Mouse (Mus musculus) layer of hippocampus, postnatal 14 days (tissue): ENCODE results near the gene Lrrc3c. TPM values are rescaled to one million over a fixed set of nuclear protein-coding genes. Genes with fewer than 3 reads are reported as not detected.
A peak's percentile ranks its signal among the peaks of the same experiment; 100 is the strongest.

ENCODE experiments used
- DNase-seq, 2 experiments: peaks; one replicate each; pipeline ENCODE4 v3.0.0; 2021 to 2022; ENCODE audit warnings: low spot score in 2 of 2, mixed read lengths in 1 of 2
- long read RNA-seq, 2 experiments: library from polyadenylated mRNA; stranded (forward); transcript quantifications; one replicate each; pipeline ENCODE4 v2.0.0; 2021
- total RNA-seq, 2 experiments: library from RNA; stranded (reverse); gene quantifications; 2 replicates each; pipeline ENCODE4 v1.2.3; 2021

The Lrrc3c gene
- total RNA-seq = not detected
- long read RNA-seq, experiment 1 = 0 reads
- long read RNA-seq, experiment 2 = 0 reads

DNA sequence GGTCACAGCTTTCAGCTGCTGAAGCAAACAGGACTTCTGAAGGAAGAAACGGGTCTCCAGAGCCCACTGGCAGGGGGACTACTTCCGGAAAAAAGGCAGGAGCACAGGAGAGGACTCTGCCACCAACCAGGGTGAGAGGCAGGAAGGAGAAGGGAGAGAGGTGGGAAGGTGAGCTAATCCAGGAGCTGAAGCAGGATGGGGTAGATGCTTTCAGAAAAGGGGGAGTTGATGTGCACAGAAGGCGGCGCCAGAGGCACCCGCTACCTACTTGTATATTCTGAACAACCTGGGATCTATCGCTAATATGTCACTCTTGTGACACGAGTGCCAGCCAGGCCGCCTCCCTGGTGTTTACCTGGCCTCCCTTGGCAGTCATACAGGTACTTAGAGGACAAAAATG, at the start of gene Lrrc3c:
Gene Lrrc3c, plus strand, starts transcription at position 301 of the 400 bp plus-strand sequence.
- DNase-seq = no peak

DNA sequence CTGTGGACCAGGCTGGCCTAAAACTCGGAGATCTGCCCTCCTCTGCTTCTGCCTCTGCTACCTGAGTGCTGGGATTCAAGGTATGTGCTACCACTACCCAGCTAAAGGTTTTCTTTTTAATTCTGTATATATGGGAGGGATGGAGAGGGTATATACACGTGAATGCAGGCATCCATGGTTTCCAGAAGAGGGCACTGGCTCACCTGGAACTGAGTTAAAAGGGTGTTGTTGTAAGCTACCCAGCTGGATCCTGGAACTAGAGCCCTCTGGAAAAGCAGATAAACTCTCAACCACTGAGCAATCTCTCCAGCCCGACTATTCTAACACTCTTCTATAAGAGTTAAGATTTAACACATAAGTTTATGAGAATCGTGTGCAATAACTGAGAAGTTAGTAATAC, 48.7 kb upstream of the Lrrc3c start:
- DNase-seq = no peak

DNA sequence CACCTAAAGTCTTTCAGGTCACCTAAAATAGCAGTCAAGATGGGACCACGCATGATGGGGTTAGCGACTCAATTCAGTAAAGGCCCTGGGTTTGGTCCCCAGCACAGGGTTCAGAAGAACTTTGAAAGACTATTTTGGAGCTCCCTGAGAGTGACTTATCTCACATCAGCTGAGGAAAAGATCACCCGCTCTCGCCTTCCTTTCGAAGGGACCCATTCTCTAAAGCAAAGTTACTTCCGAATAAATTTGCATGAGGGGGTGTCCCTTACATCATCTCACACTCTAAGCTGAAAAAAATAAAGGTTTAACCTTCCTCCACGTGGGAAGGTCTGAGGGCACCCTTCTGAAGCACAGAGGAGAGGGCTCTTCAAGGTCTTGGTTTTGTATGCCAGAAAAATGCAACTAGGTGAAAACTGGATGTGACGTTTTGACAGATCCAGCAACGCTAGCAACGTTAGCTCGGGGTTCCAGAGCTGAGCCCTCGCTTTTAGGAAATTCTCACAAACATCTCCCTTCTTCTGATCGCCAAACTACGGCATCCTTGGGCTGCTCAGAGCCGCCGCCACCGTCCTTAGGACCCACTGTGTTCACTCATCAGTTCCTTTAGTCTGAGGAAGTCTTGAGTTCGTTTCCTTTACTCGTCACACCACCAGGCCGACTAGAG, 47.6 kb upstream of the Lrrc3c start:
- peak in 1 of 2 experiments; percentile 5 for DNase-seq

DNA sequence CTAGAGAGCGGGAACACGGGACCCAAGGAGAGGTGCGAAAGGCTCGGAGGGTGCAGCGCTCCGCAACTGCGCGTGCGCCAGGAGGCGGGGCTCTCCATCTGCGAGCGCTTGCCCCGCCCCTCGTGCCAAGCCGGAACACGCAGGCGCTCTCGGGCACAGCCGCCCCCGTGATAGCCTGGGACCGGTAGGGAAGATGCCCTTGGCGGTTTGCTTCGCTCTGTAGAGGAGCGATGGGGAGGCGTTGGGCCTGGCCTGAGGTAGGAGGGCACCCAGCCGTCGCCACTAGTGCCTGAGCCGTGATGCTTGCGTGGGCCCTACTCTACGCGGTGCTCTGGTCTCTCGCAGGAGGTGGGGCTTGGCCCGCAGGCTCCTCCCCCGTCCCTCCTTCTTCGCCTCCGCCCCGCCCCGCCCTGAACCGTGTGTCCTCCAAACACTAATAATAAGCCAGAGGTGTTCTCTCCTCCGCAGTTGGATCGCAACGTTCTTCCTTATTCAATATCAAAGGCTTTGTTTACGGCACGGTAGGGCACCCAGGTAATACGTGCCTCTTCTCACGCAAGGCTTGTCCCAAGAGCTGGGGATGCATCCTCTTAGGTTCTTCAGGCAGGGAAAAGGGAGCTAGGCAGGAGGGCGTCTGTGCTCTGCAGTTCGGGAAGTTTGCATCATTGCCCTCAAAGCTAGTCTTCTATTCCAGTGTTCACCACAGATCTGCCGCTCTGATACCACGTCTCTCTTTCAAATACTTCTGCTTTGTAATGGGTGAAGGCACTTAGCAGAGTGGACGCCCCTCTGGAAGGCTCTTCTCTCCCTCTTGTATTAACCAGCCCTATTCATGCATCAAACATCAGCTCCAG, 46.9 kb upstream of the Lrrc3c start, which contains the start of gene Zpbp2:
Gene Zpbp2, plus strand, starts transcription at position 123 of the 854 bp plus-strand sequence.
- peak; percentile 89 to 91 for DNase-seq

DNA sequence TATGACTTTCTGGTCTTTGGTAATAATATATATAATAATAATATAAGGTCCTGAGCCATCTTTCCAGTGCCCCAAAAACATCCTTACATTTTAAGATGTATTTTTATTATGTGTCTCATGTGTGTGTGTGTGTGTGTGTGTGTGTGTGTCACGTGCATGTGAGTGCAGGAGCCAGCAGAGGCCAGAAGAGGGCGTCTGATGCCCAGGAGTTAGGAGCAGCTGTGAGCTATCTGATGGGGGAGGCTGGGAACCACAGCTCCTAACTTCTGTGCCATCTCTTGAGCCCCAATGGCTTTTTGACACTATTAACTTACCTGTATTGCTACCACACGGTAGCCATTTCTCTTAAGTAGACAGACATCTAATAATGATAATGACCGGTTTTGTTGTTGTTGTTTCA, 44.1 kb upstream of the Lrrc3c start:
- DNase-seq = no peak

DNA sequence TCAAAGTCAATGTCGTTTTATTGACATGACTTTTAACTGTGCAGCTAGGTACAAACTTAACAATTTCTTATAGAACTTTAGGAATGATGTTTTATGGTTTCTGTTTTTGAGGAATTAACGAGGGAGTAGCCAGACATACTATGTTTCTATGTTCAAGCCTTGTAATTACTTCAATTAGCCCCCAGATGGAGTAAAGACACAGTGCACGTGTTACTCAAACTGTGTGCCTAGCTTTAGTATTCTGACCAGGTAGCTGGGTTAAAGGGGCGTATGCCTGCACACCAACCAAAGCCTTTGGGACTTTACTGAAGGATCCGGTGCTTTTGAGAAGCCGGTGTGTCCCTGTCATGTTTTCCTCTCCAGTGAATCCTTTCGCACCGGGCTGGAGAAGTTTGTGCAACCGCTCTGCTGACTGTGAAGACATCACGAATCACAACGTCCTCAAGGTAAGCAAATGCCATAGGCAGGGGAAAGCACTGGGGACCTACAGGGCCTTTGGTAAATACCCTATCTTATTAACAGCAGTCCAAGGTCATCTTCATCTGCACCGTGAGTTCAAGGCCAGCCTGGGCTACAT, 42.9 kb upstream of the Lrrc3c start:
- DNase-seq = no peak

DNA sequence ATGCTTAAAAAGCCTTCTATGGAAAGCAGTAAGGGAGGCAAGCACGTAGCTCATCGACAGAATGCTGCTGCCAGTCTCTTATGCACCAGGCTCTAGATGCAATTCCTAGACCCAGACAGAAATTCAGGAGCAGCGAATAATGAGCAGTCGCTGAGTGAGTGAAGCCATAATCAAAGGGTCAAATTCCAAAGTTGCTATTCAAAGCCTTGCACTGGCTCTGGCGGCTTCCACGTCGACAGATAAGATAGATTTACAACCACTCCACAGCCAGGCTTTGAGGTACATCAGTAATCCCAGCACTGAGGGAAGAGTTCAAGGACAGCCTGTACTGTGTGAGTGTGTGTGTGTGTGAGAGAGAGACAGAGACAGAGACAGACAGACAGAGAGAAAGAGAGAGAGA, 37.1 kb upstream of the Lrrc3c start:
- no peak for DNase-seq

DNA sequence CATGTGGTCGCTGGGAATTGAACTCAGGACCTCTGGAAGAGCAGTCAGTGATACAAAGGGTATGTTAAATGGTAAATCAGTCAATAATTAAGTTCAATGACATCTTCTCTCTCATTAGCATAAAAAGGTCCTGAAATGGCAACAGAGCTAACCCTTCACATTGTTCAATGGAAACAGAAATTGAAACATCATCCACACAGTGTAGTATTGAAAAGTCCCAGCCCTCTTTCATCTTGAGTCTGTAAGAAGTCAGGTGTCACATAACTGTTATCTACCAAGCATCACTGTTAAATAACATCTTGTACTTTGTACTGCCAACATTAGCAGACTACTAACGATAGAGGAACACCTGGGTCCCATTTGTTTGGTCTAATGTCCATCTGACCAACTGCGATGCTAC, 35.1 kb upstream of the Lrrc3c start:
- no peak for DNase-seq

DNA sequence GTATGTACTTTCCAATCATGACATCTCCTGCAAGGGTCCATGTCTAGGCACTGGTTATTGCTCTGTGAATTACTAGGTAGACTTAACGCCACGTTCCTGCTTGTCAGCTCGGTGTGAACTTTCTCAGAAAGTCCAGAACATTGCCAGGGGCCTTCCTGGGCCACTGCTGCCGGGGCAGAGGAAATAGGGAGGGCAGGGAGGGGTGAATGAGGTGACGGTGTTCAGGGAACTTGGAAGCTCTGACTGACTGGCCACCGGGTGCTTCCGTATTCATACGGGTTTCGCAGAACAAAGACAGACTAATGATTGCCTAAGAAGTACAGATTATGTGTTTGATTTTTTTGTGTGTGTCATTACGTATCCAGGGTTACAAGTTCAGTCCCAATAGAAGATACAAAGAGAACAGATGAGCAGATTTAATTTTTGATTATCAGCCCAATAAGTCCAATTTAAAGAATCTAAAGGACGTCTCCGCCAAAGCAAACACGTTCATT, 34.1 kb upstream of the Lrrc3c start:
- DNase-seq = no peak

DNA sequence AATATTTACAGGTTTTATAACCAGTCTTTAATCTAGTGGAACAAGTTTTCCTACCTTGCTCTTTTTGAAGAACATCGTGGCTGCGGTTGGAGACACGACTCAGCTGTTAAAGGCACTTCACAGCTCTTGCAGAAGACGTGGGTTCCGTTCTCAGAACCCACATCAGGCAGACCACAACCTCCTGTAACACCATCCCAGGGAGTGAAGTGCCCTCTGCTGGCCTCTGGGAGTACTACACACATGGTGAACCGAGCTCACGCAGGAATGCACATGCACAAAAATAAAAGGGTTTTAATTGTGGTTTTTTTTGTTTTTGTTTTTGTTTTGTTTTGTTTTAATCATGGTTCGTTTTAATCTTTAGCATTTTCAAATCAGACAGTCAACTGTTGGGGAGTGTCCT, 29.8 kb upstream of the Lrrc3c start:
- DNase-seq = no peak

DNA sequence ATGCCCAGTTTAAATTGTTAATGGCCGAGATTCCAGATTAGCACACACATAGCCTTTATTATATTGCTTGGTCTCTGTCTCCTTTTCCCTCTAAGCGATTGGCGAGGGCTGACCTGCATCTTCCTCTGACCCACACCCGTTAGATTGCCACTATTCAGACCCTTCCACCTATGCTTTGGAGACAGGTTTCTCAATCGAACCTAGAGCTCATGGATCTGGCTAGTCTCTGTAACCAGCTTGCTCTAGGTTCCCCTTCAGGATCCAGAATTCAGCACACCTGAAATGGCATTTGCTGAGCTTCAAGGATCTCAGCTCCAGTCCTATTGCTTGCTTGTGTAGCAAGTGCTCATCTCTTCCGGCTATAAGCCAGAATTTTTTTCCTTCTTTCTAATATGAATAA, 28.6 kb upstream of the Lrrc3c start:
- DNase-seq = no peak

DNA sequence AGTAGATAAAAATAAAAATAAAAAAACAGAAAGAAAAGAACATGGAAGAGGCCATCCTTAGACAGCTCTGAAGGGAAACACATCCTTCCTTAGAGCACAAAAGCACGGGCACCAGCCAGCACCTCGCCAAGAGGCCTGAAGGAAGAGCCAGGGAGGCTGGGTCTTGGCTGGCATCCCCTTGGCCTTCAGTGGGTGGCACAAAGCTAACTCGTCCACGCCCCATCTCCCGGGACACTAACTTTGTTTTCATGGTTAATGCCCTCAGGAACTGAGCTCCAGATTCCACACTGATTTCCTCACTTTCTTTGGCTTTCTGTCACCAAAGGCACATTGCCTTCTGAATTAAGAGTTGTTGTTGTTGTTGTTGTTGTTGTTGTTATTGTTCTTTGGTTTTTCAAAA, 20.3 kb upstream of the Lrrc3c start:
- DNase-seq = peak in 1 of 2 experiments; percentile 24

DNA sequence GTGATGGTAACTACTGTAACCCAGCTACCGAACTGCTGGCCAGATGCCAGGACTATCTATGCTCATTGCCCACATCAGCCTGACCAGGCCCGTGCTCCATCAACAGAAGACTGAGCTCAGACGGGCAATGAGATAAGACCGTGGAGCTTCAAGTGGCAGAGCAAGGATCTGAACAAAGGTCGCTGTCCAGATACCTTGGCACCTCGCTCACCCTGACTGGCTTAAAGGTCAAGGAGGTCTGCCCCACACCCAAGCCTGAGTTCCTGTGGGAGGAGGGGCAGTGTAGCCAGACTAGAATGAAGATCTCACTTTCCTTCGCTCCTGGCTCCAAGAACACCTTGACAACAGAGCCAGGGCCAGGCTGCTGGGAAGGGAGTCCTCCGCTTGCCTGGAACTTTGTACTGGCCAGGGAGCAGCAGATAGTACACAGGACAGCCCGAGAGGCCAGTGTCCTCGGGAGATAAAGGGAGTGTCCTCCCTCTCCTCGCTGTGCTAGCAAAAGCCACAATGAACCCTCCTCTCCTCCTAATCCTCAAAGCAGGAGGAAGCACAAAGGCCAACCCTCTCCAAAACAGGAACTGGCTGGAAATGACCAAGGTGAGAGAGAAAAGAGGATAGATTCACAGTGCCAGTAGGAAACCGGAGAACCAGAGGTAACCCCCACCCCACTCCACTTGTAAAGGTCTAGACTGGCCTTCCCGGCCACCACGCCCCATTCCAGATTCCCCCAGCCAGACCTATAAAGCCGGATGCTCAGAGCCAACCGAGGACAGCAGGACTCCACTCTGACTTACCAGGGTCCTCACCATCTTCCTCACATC, 17.6 kb upstream of the Lrrc3c start:
- DNase-seq = no peak

DNA sequence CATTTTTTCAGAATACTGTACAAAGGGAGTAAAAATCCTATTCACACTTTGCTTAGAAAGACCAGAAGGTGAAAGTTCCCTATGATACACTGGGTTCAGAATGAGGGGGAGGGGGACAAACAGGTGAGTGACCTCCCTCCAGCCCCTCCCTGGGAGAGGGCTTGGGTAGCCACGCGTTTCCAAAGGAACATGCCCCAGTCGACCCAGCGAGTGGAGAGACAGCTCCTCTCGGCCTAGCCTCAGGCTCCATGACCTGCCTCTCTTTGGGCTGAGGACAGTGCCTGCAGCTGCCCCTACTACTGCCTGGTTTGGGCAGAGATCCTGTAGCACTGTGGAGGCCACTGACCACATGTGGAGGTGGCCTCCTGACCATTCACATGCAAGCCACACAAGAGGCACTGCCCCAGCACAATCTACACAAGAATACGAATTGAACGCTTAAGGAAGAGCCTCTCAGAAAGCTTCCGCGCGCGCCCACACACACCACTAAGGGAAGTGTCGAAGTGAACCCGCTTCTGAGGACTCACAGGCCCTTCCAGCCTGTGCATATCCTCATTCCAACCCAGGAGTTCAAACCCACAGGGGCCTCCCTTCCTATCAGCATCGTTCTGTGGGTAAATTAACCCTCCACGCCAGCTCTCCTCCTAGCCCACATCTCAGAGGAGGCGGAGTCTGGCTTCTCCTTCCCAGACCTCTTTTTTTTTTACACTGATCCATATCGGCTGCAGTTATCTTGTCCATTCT, 16.6 kb upstream of the Lrrc3c start:
- DNase-seq = no peak

DNA sequence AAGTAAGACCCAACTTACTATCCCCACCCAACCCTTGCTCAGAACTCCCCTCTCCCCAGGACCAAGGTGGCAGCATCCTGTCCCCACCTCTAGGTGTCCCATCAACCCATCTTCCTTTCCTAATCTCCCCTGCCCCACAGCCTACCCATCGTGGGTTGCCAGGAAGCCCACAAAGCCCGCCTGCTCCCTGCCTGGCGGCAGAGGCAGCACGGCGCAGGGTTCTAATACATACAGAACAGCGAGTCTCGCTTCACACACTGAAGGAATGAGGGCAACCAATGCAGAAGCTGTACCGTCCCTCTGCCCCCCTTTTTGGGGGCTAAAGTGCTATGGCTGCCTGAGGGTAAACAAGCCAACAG, 16.1 kb upstream of the Lrrc3c start:
- no peak for DNase-seq

DNA sequence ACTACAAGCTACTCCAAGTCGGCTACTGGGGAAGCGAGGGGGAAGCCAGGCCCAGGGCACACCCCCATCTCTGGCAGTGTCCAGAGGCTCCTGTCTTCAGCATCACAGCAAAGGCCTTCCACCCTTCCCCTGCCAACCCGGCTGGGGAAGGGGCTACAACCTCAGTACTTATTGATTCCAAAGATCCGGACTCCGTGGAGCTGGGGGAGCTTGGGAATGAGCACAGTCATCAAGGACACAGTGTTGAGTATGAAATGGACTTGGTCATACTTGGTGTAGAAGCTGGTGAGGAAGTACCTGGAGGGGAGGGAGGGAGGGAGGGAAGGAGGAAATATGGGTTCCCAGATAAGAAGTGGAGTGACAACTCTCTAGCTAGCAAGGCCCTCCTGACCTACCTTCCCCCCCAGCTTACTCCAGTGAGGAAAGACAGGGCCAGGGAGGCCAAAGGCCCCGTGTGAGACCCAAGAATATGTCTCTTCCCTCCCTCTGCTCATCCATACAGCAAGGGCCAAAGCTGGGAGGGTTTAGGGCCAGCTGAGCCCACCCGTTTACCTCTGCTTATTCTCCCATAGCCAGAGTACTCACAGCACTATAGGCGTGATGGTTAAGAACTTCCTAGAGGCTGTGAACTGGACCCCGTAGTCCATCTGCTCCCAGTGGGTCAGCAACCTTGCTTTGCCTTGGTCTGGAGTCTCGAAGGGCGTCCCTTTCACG, 15.4 kb upstream of the Lrrc3c start:
- DNase-seq = no peak

DNA sequence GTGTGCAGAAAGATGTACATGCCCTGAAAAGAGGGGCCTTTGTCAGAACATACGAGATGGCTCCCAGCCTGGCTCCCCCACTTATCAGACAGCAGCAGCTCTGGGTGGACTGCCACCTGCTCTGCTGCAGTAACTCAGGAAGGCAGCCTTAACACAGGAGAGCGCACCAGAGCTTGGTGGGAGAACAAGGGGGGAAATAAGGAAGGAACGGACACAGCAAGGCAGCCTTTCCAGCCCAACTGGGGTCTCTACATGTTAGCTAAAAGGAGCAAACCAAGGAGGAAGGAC, 14.9 kb upstream of the Lrrc3c start:
- no peak for DNase-seq

DNA sequence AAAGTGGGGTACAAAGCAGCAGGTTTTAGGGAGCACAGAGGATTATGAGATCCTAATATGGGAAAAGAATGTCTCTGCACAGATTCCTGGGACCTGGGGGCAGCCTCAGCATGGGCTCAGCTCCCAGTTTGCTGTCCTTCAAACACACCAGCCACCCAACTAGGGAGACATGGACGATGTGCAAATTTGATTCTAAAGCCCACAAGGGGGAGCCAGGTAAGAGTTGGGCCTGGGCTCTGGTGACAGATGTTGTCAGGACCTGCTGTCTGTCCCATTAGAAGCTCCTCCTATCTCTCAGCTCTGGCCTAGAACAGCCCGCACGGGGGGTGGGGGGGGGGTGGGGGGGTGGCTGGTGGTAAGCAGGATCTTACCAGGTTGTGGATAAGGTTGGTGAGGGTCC, 14.5 kb upstream of the Lrrc3c start:
- DNase-seq = no peak

DNA sequence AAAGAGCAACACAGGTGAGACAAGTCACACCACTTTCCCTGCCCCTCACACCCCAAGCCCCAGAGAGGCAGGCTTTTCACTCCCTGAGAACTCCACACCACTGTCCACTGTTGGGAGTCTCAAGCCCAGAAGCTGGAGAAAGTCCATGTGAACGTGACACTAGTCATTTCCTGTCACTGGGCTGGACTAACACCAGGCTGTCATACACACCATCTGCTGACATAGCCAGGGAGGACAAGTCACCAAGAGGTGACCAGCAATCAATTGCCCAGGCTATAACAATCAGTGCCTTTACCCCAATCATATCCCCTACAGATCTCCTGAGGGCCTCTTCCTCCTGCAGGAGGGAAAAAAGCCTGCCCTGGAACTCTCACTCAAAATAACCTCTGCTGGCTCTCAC, 13.9 kb upstream of the Lrrc3c start:
- DNase-seq = no peak

DNA sequence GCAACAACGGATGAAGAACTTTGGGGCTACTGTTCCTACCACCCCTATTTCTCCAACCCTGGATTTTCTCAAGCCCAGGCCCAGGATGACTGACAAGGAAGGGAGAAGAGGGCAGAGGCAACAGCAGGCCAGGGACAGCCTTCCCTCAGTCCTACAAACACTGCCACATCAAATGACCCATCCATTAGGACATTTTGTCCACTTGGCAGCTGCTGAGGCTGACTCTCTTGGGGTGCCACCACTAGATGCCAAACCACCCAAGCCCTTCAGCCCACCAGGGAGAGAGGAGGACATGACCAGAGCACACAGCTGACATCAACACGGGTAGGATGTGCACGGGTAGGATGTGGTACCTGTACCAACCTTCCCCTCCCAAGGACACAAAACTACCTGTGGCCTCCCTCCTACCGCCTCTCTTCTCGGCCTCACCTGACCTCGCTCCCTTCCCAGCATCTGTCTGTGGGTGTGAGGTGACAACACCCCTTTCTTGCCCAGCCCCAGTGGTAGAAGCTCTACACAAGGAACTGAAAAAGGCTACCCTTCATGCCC, 13.4 kb upstream of the Lrrc3c start:
- no peak for DNase-seq
